16 mouse cellular contexts compared by ENCODE assay signal in the genomic region with DNA sequence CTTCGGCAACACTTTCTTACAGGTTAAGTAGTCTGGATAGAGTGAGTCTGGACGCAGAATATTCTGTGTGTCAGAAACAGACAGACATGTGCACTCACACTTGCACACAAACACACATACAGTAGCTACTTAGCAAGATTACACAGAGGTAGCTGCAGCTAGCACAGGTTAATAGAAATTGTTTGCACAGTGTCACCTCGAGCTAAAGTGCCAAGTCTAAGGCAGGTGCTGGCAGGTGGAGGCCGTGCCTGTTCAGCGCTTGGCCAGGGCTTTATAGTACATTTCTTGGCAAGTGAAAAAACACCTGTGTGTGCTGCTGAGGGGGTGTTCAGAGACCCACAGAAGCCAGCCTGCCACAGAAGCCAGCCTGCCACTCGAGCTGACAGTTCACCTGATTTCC. TPM values are rescaled to one million over a fixed set of nuclear protein-coding genes. Genes with fewer than 3 reads are reported as not detected.
"Had no signal": no experiment of that assay in that cellular context is flagged by ENCODE, and none has a peak within 500 bp of the region (broad histone marks: within the 10 kb centered on the region; RNA-seq: fewer than 3 reads in every experiment).

No protein-coding gene starts in this region.

- DNase-seq: kidney, adult 18-20 months; kidney, postnatal 14 days; midbrain, embryonic 14.5 days; thymus, postnatal 4 days had no signal

- H3K27ac ChIP-seq: hindbrain, embryonic 15.5 days; kidney, embryonic 15.5 days; left cerebral cortex, adult 2 months; limb, embryonic 10.5 days; midbrain, embryonic 10.5 days; neural tube, embryonic 15.5 days had no signal

- H3K27me3 ChIP-seq: hindbrain, embryonic 15.5 days; kidney, embryonic 15.5 days; neural tube, embryonic 15.5 days had no signal

- H3K4me1 ChIP-seq: limb, embryonic 10.5 days; neural tube, embryonic 15.5 days had no signal

- H3K4me3 ChIP-seq: hindbrain, embryonic 15.5 days; kidney, embryonic 15.5 days; left cerebral cortex, adult 2 months; limb, embryonic 10.5 days; midbrain, embryonic 10.5 days; myocyte; neural tube, embryonic 15.5 days had no signal

- H3K4me2 ChIP-seq: hindbrain, embryonic 15.5 days; kidney, embryonic 15.5 days; liver, embryonic 11.5 days; neural tube, embryonic 15.5 days had no signal

- H3K36me3 ChIP-seq: hindbrain, embryonic 15.5 days; limb, embryonic 10.5 days; neural tube, embryonic 15.5 days had no signal

- H3K9ac ChIP-seq: hindbrain, embryonic 15.5 days; kidney, embryonic 15.5 days; neural tube, embryonic 15.5 days had no signal

- H3K9me3 ChIP-seq: hindbrain, embryonic 15.5 days; kidney, embryonic 15.5 days; limb, embryonic 10.5 days; midbrain, embryonic 10.5 days; neural tube, embryonic 15.5 days had no signal

RNA-seq across cellular contexts. Expression of a gene that starts 41.9 kb away (rescaled TPM):
- total RNA-seq: left cerebral cortex, adult 2 months; left cerebral cortex, postnatal 14 days had no signal
- polyA plus RNA-seq: hindbrain, embryonic 15.5 days; large intestine, adult 2 months; limb, embryonic 10.5 days; liver, embryonic 11.5 days; liver, embryonic 16.5 days; midbrain, embryonic 10.5 days; midbrain, embryonic 14.5 days; myocyte; neural tube, embryonic 11.5 days had no signal
